Mouse (Mus musculus) heart, embryonic 14.5 days (tissue): ENCODE data around the gene Kmt2d. TPM values are rescaled to one million over a fixed set of nuclear protein-coding genes. Genes with fewer than 3 reads are reported as not detected.

Experiments used
- ATAC-seq: fragments of 200-750 bp; cut with Nextera tagmentation; 2 replicates; pipeline ENCODE4 v1.8.0; 2017; ENCODE audit warnings: low read depth, moderate TSS enrichment; ENCODE audit not compliant: insufficient number of reproducible peaks, insufficient read depth, low FRiP score
- H3K27ac ChIP-seq, 2 experiments: fragments of 200-500 bp in 1 of 2; fragments of 300-500 bp in 1 of 2; sonication (generic) in 1 of 2; replicated peaks in 1 of 2; 2 replicates each; pipeline ENCODE4 v1.5.1; 2012 to 2014; ENCODE audit warnings: low read depth in 2 of 2, low read length in 2 of 2, control low read depth in 1 of 2, mild to moderate bottlenecking in 1 of 2, mixed read lengths in 1 of 2; ENCODE audit not compliant: control insufficient read depth in 1 of 2, insufficient read depth in 1 of 2
- H3K27me3 ChIP-seq: fragments of 300-500 bp; sonication (generic); 2 replicates; pipeline ENCODE4 v1.6.1; 2014; ENCODE audit warnings: mild to moderate bottlenecking, low read length, control low read depth; ENCODE audit not compliant: control insufficient read depth, insufficient read depth
- H3K36me3 ChIP-seq: fragments of 300-500 bp; sonication (generic); 2 replicates; pipeline ENCODE4 v1.6.1; 2014; ENCODE audit warnings: mild to moderate bottlenecking, control low read depth, low read length, mixed read lengths; ENCODE audit not compliant: control insufficient read depth, insufficient read depth
- H3K4me1 ChIP-seq, 2 experiments: fragments of 200-500 bp in 1 of 2; fragments of 300-500 bp in 1 of 2; sonication (generic) in 1 of 2; 2 replicates each; pipeline ENCODE4 v1.6.1; 2012 to 2014; ENCODE audit warnings: low read length in 2 of 2, control low read depth in 1 of 2, mixed read lengths in 1 of 2; ENCODE audit not compliant: control insufficient read depth in 2 of 2, insufficient read depth in 2 of 2
- H3K4me2 ChIP-seq: fragments of 300-500 bp; sonication (generic); 2 replicates; pipeline ENCODE4 v1.6.1; 2014; ENCODE audit warnings: mild to moderate bottlenecking, low read length
- H3K4me3 ChIP-seq, 2 experiments: fragments of 200-500 bp in 1 of 2; fragments of 300-500 bp in 1 of 2; sonication (generic) in 1 of 2; 2 replicates each; pipeline ENCODE4 v1.5.1; 2012 to 2014; ENCODE audit warnings: low read length in 2 of 2, mild to moderate bottlenecking in 2 of 2, control low read depth in 1 of 2, low read depth in 1 of 2, moderate library complexity in 1 of 2; ENCODE audit not compliant: control insufficient read depth in 1 of 2, insufficient read depth in 1 of 2
- H3K9ac ChIP-seq: fragments of 300-500 bp; sonication (generic); 2 replicates; pipeline ENCODE4 v1.6.1; 2014; ENCODE audit warnings: mild to moderate bottlenecking, low read length
- H3K9me3 ChIP-seq: fragments of 300-500 bp; sonication (generic); 2 replicates; pipeline ENCODE4 v1.6.1; 2016; ENCODE audit warnings: low read length, control low read depth; ENCODE audit not compliant: control insufficient read depth
- WGBS: fragments of 180-500 bp; shearing (Covaris S2); extraction: QIAGEN DNeasy Blood & Tissue Kit; methylation state at CpG from one replicate; pipeline ENCODE4 v1.1.7; 2014; 5-methylcytosine and 5-hydroxymethylcytosine counted together
- polyA plus RNA-seq: library from polyadenylated mRNA; unstranded; fragments of >200 nt; fragmentation: Nextera tagmentation; extraction: Ambion mirVana; gene quantifications from 2 replicates; pipeline ENCODE4 v1.2.1, GENCODE M21; 2014

Kmt2d gene
- polyA plus RNA-seq, 1 experiment from 2014 or later: 13.0 TPM

GRCm38 (mm10) chr15:98832161-98833058 lies 38.6 kb downstream of the Kmt2d start:
- no peaks in the 10 kb centered on the region for H3K9me3 ChIP-seq
- H3K9ac ChIP-seq: peak overlapping the region; percentile 97; the same call in 1 of the 2 replicates
- H3K4me3 ChIP-seq: no peak overlapping the region
- peak overlapping the region; percentile 60 to 99 for H3K27ac ChIP-seq
- peaks cover 55% of the 10 kb centered on the region for H3K36me3 ChIP-seq
- no peaks in the 10 kb centered on the region for H3K27me3 ChIP-seq
- H3K4me1 ChIP-seq: peaks cover 14 to 23% of the 10 kb centered on the region in 2 experiments
- H3K4me2 ChIP-seq: peak overlapping the region; percentile 69
- 40% methylated on average over 12 of the region's 12 CpGs for WGBS
- ATAC-seq: no peak

GRCm38 (mm10) chr15:98831684-98832035 lies 39.3 kb downstream of the Kmt2d start:
- Histone ChIP-seq H3K4me3 (peak overlapping the region; percentile 32 to 83), H3K36me3 (peaks cover 48% of the 10 kb centered on the region), H3K4me1 (peaks cover 14 to 30% of the 10 kb centered on the region in 2 experiments), H3K9me3 (no peaks in the 10 kb centered on the region), H3K4me2 (peak overlapping the region; percentile 69), H3K27me3 (no peaks in the 10 kb centered on the region), H3K27ac (peak overlapping the region; percentile 93 to 99), H3K9ac (peak overlapping the region; percentile 97)
- no peak for ATAC-seq
- WGBS: 14% methylated on average over 9 of the region's 9 CpGs

GRCm38 (mm10) chr15:98830736-98831683 lies 40.0 kb downstream of the Kmt2d start, which contains the start of gene Prkag1:
Gene Prkag1, minus strand, starts transcription at chr15:98831521.
- Histone ChIP-seq H3K9ac (peak within 1 kb of the TSS; percentile 97), H3K27ac (peak within 1 kb of the TSS; percentile 97 to 99), H3K9me3 (no peaks in the 10 kb centered on the region), H3K36me3 (peaks cover 41% of the 10 kb centered on the region), H3K4me2 (peak within 1 kb of the TSS; percentile 69), H3K27me3 (no peaks in the 10 kb centered on the region), H3K4me1 (peaks cover 14 to 30% of the 10 kb centered on the region in 2 experiments), H3K4me3 (peak within 1 kb of the TSS; percentile 74 to 83)
- ATAC-seq: peak; percentile 91
- under 1% methylated on average over 65 of the region's 66 CpGs for WGBS

- H3K9ac ChIP-seq: no peak overlapping the region
- no peak overlapping the region for H3K4me2 ChIP-seq
- H3K27ac ChIP-seq: no peak overlapping the region; a peak in 1 of 4 replicates
- no peaks in the 10 kb centered on the region for H3K27me3 ChIP-seq
- ATAC-seq: no peak
- H3K4me1 ChIP-seq: peaks cover 10 to 21% of the 10 kb centered on the region in 2 experiments
- H3K9me3 ChIP-seq: no peaks in the 10 kb centered on the region
- WGBS: 74% methylated on average over 7 of the region's 7 CpGs
- no peak overlapping the region for H3K4me3 ChIP-seq
- H3K36me3 ChIP-seq: peaks cover 37% of the 10 kb centered on the region
These were observed 43.4 kb downstream of the Kmt2d start for GRCm38 (mm10) chr15:98827611-98828011.

- no peak overlapping the region for H3K4me3 ChIP-seq
- no peaks in the 10 kb centered on the region for H3K27me3 ChIP-seq
- WGBS: 61% methylated on average over 3 of the region's 3 CpGs
- no peak overlapping the region for H3K27ac ChIP-seq
- peaks cover 9 to 25% of the 10 kb centered on the region in 2 experiments for H3K4me1 ChIP-seq
- ATAC-seq: no peak
- no peak overlapping the region for H3K4me2 ChIP-seq
- H3K36me3 ChIP-seq: peaks cover 65% of the 10 kb centered on the region
- H3K9me3 ChIP-seq: no peaks in the 10 kb centered on the region
- no peak overlapping the region for H3K9ac ChIP-seq
These were observed 47.6 kb downstream of the Kmt2d start for GRCm38 (mm10) chr15:98823434-98823833.

GRCm38 (mm10) chr15:98822147-98822546 lies 48.9 kb downstream of the Kmt2d start:
- Histone ChIP-seq H3K4me1 (peaks cover 5 to 16% of the 10 kb centered on the region in 2 experiments; a peak in 3 of 4 replicates), H3K27ac (no peak overlapping the region), H3K27me3 (no peaks in the 10 kb centered on the region), H3K36me3 (peaks cover 62% of the 10 kb centered on the region), H3K9me3 (no peaks in the 10 kb centered on the region), H3K4me2 (no peak overlapping the region), H3K4me3 (no peak overlapping the region), H3K9ac (no peak overlapping the region)
- no peak for ATAC-seq
- WGBS: 91% methylated on average over 5 of the region's 5 CpGs

GRCm38 (mm10) chr15:98821403-98821802 lies 49.6 kb downstream of the Kmt2d start:
- no peak for ATAC-seq
- WGBS: 45% methylated on average over 10 of the region's 10 CpGs

More at GRCm38 (mm10) chr15:98821403-98821802, 49.6 kb downstream of the Kmt2d start:
- Histone ChIP-seq H3K4me3 (no peak overlapping the region), H3K4me1 (peaks cover 5 to 11% of the 10 kb centered on the region in 2 experiments; a peak in 3 of 4 replicates), H3K27ac (no peak overlapping the region), H3K27me3 (no peaks in the 10 kb centered on the region), H3K36me3 (peaks cover 68% of the 10 kb centered on the region), H3K4me2 (no peak overlapping the region), H3K9me3 (no peaks in the 10 kb centered on the region), H3K9ac (no peak overlapping the region)
